Mouse (Mus musculus) testis, adult 2 months (tissue): ENCODE measurements around the gene Hnrnpl.

Source experiments
- CTCF ChIP-seq: fragments of 200-500 bp; IDR thresholded peaks from 2 replicates; pipeline ENCODE4 v1.5.1; 2012; ENCODE audit warnings: low read depth, mild to moderate bottlenecking, inconsistent platforms, low read length, moderate library complexity; ENCODE audit not compliant: control insufficient read depth, insufficient read depth, insufficient replicate concordance
- POLR2A ChIP-seq: fragments of 200-500 bp; IDR thresholded peaks from 2 replicates; pipeline ENCODE4 v1.6.1; 2012; ENCODE audit warnings: low read depth, mild to moderate bottlenecking, inconsistent platforms, low read length, moderate library complexity; ENCODE audit not compliant: control insufficient read depth

- no peak for TF ChIP-seq CTCF
- no peak for TF ChIP-seq POLR2A
Measured at GRCm38 (mm10) chr7:28787884-28788283, 20.5 kb upstream of the Hnrnpl start.
